Mouse (Mus musculus): ENCODE measurements around the gene Mdfi.

The Mdfi gene

DNA sequence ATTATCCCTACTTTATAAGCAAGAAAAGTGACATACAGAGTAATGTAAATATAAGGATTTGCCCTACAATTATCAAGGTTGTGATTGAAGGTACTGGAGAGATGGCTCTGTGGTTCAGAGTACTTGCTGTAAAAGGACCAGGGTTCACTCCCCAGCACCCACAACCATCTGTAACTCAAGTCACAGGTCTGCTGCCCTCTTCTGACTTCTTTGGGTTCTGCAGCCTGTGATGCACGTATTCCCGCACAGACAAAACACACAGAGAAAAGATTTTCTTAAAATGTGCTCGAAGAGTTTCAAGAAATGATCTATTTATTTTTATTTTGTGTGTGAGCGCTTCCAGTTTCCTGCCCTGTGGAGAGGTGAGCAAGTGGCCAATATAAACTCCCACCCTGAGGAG lies 30.8 kb downstream of the Mdfi start:
- in situ Hi-C loops (cut with MboI, MseI), result no loop called here

- in situ Hi-C loops (cut with MboI, MseI), result no loop called here
These were observed 31.7 kb downstream of the Mdfi start for GRCm38 (mm10) chr17:47802806-47803205.

DNA sequence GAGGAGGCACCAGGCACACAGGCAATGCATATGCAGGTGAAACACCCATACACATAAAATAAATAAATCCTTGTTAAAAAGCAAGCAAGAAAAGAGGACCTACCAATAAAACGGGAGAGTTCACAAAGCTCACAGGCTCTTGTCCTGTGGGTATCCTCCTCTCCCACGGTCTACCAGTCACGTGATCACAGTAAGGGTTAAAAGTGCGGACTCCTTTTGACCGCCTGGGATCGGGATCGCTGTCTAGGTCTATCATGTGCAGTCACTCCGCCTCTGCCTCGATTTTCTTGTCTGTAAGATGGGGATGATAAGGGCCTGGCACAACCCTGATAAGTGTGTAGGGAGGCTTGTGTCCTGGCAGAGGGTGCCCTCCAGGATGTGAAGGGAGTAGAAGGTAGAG lies 37.1 kb downstream of the Mdfi start:
- in situ Hi-C loops (cut with MboI, MseI), result loop anchor here (10.0 kb wide), 1 partner anchor 67 kb away; no protein-coding TSS in a partner anchor

DNA sequence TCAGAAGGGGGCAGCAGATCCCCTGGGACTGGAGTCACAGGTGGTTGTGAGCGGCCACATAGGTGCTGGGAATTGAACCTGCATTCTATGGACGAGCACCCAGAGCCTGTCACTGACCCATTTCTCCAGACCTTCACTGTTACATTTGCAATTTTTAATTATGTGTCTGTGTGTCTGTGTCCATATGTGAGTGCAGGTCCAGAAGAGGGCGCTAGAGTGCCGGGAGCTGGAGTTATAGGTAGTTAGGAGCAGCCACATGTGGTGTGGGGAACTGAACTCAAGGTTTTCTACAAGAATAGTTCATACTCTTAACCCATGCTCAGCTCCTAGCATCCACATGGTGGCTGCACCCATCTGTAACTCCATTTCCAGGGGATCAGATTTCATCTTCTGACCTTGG lies 37.5 kb downstream of the Mdfi start:
- in situ Hi-C loops (cut with MboI, MseI), result loop anchor here (10.0 kb wide), 1 partner anchor 68 kb away; no protein-coding TSS in a partner anchor

GRCm38 (mm10) chr17:47796156-47796816 lies 38.2 kb downstream of the Mdfi start:
- in situ Hi-C loops (cut with MboI, MseI), result loop anchor here (10.0 kb wide), 1 partner anchor 69 kb away; no protein-coding TSS in a partner anchor

DNA sequence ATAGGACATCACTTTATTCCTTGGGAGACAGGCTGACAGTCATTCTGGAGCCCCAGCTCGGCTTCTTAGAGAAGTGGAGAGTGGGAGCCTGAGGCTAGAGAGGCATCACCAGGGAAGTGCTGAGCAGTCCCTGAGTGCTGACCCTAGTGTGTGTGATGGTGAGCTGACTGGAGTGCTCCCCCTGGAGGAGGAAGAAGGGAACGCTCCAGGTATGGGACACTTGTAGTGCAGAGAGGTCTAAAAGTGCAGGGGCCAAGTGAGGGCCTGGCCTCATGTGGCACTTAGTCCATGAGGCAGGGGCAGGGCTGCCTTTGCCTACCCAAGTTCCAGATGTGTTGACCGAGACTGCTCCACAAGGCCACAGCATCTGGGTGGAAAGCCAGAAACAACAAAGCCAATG lies 39.0 kb downstream of the Mdfi start:
- in situ Hi-C loops (cut with MboI, MseI), result loop anchor here (10.0 kb wide), 1 partner anchor 69 kb away; no protein-coding TSS in a partner anchor

- in situ Hi-C loops (cut with MboI, MseI), result loop anchor here (5.0 to 10.0 kb wide), 2 partner anchors 71 to 304 kb away; no protein-coding TSS in a partner anchor
These were observed 41.1 kb downstream of the Mdfi start for GRCm38 (mm10) chr17:47793377-47793776.

GRCm38 (mm10) chr17:47792098-47792863 lies 42.2 kb downstream of the Mdfi start:
- in situ Hi-C loops (cut with MboI, MseI), result loop anchor here (5.0 to 10.0 kb wide), 2 partner anchors 73 to 305 kb away; no protein-coding TSS in a partner anchor

- in situ Hi-C loops (cut with MboI, MseI), result no loop called here
These were observed 45.5 kb downstream of the Mdfi start for GRCm38 (mm10) chr17:47788996-47789395.

- in situ Hi-C loops (cut with MboI, MseI), result no loop called here
These were observed 46.2 kb downstream of the Mdfi start for GRCm38 (mm10) chr17:47788306-47788705.

DNA sequence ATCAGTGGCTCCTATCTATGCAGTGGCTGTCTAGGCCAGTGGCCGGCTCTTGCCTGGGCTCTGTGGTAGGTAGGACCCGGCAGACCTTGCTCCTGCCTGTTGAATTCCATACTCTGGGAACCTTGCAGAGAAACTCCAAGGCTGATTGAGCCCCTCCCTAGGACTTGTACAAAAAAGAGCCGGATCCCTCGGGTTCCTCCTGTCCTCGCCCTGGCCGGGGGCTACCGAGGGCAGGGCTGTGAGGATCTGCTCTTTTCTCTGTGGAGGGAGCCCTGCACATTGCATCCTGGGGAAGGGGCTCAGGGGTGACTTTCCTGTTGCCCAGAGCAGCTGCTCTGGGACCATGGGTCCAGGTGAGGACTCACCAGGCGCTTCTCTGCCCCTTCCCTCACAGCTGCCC lies 46.9 kb downstream of the Mdfi start:
- in situ Hi-C loops (cut with MboI, MseI), result no loop called here

DNA sequence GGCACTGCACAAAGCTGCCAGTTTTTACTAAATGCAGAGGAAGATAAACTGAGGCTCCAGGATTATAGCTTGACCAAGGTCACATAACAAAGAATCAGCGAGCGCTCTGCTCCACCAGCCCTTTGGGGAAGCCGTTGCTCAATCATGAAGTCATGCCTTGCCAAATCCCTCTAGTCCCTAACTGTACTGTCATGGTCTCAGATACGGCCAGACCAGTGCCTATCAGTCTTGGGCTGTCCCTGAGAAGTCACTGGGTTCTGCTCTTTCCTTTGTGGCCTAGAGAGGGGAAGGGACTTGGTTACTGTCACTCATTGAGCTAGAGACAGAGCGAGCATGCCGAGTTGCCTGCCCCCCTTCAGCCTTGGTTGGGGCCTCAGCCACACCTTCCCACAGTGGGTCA lies 50.1 kb downstream of the Mdfi start:
- in situ Hi-C loops (cut with MboI, MseI), result no loop called here

- in situ Hi-C loops (cut with MboI, MseI), result no loop called here
These were observed 50.9 kb downstream of the Mdfi start for GRCm38 (mm10) chr17:47783445-47784223.

DNA sequence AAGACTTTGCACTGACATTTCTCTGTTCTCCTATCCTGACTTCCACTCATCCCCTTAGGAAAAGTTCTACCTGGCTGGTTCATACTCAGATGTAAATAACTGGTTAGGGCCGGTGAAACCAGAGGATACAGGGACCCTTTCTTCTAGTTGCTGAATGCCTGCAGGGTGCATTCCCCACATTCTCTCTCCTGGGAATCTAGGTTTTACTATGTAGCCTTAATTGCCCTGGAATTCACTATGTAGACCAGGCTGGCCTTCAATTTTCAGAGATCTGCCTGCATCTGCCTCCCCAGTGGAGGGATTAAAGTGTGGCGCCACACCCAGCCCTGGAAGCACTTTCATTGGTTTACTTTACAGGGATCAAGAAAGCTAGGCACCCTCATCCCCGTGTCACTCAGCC lies 52.0 kb downstream of the Mdfi start:
- in situ Hi-C loops (cut with MboI, MseI), result no loop called here

DNA sequence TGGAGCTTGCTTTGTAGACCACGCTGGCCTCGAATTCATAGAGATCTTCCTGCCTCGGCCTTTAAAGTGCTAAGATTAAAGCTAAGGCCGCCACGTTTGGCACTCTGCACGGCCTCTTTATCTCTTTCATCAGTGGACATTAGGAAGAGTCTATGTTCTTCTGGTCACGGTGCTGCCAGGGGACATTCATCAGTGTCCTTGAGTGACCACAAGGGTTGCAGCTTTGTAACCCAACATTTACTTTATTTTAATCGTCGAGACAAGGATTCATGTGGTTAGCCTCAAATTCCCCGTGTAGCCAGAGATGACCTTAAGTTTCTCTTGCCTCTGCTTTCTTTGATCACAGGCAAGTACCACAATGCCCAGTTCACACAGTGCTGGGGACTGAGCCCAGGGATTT lies 54.0 kb downstream of the Mdfi start:
- in situ Hi-C loops (cut with MboI, MseI), result no loop called here

GRCm38 (mm10) chr17:47777141-47777540 lies 57.4 kb downstream of the Mdfi start:
- in situ Hi-C loops (cut with MboI, MseI), result no loop called here

- in situ Hi-C loops (cut with MboI, MseI), result no loop called here
These were observed 60.9 kb downstream of the Mdfi start for GRCm38 (mm10) chr17:47773604-47774003.

GRCm38 (mm10) chr17:47769389-47770299 lies 64.8 kb downstream of the Mdfi start:
- in situ Hi-C loops (cut with MboI, MseI), result no loop called here

DNA sequence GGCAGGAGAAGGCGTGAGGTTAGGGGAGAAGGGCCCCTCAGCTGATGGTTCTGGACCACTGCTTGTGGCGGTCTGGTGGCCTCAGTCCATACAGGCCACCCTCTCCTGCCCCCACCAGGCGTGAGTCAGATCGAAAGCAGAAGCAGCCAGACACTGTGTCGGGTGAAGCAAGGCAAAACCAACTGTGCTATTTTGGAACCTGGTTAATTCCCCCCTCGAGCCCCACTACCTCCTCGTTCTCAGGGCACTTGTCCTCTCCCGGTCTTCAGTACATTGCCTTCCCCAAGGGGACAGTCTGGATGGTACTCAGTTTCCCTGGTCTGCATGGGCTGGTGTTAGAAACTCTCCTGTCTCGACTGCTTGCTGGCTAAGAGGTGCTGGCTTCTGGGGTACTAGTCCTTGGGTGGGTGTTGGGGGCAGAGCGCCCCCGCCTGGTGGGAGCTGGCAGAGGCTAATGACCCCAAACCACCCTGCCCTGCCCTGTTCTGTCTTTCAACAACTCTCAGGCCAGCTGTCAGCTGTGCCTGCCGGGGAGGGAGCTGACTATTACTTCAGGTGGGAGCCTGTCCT lies 65.7 kb downstream of the Mdfi start:
- in situ Hi-C loops (cut with MboI, MseI), result no loop called here

GRCm38 (mm10) chr17:47767456-47768141 lies 66.9 kb downstream of the Mdfi start:
- in situ Hi-C loops (cut with MboI, MseI), result no loop called here
